ENCODE assay signal across 24 mouse cellular contexts in genomic region chr17:28154970-28155369, GRCm38 (mm10). TPM values are rescaled to one million over a fixed set of nuclear protein-coding genes. Genes with fewer than 3 reads are reported as not detected.
DNase-seq lines count a peak whose midpoint lies in the region; ATAC-seq and TF ChIP-seq lines count a peak whose summit lies in the region.
"Had no signal": no experiment of that assay in that cellular context is flagged by ENCODE, and none has a peak within 500 bp of the region (broad histone marks: within the 10 kb centered on the region; RNA-seq: fewer than 3 reads in every experiment).

No protein-coding gene starts in this region.

- H3K27me3 ChIP-seq in kidney, adult 2 months (replicated peaks; ENCODE audit: control insufficient read depth, insufficient read depth, low read length), result no peaks in the 10 kb centered on the region
- no peaks in the 10 kb centered on the region for H3K27me3 ChIP-seq in ES-Bruce4 (ENCODE audit: control insufficient read depth, insufficient read depth, low read length, poor library complexity, severe bottlenecking)
- H3K27me3 ChIP-seq in intestine, embryonic 15.5 days (replicated peaks), result no peaks in the 10 kb centered on the region
- H3K27me3 ChIP-seq: forebrain, embryonic 13.5 days; forebrain, embryonic 15.5 days; Patski had no signal

- TF ChIP-seq EP300 in ES-Bruce4 (IDR thresholded peaks at IDR 0.05; ENCODE audit: insufficient read depth, low read depth, low read length), result no peak

- no peak overlapping the region for H3K4me2 ChIP-seq in intestine, embryonic 15.5 days (replicated peaks)
- H3K4me2 ChIP-seq: embryonic facial prominence, embryonic 12.5 days; forebrain, embryonic 13.5 days; forebrain, embryonic 15.5 days had no signal

- DNase-seq in kidney, adult 2 months, result peak; percentile 25
- no peak for DNase-seq in kidney, postnatal 4 days
- peak; percentile 14 for DNase-seq in R1 (ENCODE audit: low read depth, low spot score)
- peak; percentile 75 for DNase-seq in adipocyte (ENCODE audit: low spot score)
- DNase-seq in testis, postnatal 10 days (ENCODE audit: low spot score), result no peak
- no peak for DNase-seq in frontal cortex, postnatal 10 days (ENCODE audit: low spot score in 2 of 2)
- DNase-seq: adrenal gland, adult 2 months; adrenal gland, postnatal 10 days; adrenal gland, postnatal 25 days; cerebellum, adult 11 months; cerebellum, adult 18-20 months; cerebellum, adult 8-10 months; cerebellum, adult 9-11 months; cerebellum, postnatal 25 days; forebrain, postnatal 0 days had no signal

- no peak overlapping the region for H3K4me3 ChIP-seq in kidney, adult 2 months (ENCODE audit: insufficient read depth, low read depth, low read length)
- peak overlapping the region; percentile 31; the same call in 1 of the 2 replicates for H3K4me3 ChIP-seq in ES-Bruce4 (ENCODE audit: low read depth, low read length)
- no peak overlapping the region for H3K4me3 ChIP-seq in intestine, embryonic 15.5 days (replicated peaks)
- H3K4me3 ChIP-seq: embryonic facial prominence, embryonic 10.5 days; embryonic facial prominence, embryonic 12.5 days; forebrain, embryonic 13.5 days; forebrain, embryonic 15.5 days had no signal

- H3K36me3 ChIP-seq in kidney, adult 2 months (ENCODE audit: control insufficient read depth, insufficient read depth, low read length), result no peaks in the 10 kb centered on the region
- no peaks in the 10 kb centered on the region for H3K36me3 ChIP-seq in ES-Bruce4 (ENCODE audit: control insufficient read depth, insufficient read depth, low read length, poor library complexity, severe bottlenecking)
- H3K36me3 ChIP-seq in intestine, embryonic 15.5 days, result no peaks in the 10 kb centered on the region
- H3K36me3 ChIP-seq: forebrain, embryonic 15.5 days; G1E had no signal

- H3K9me3 ChIP-seq in ES-Bruce4 (replicated peaks; ENCODE audit: control insufficient read depth, insufficient read depth, low read length, poor library complexity, severe bottlenecking), result no peaks in the 10 kb centered on the region
- no peaks in the 10 kb centered on the region for H3K9me3 ChIP-seq in intestine, embryonic 15.5 days
- H3K9me3 ChIP-seq: embryonic facial prominence, embryonic 10.5 days; embryonic facial prominence, embryonic 12.5 days; forebrain, embryonic 13.5 days; forebrain, embryonic 15.5 days; G1E had no signal

- TF ChIP-seq POLR2A in kidney, adult 2 months (IDR thresholded peaks at IDR 0.05; ENCODE audit: low read depth, low read length), result no peak
- no peak for TF ChIP-seq POLR2A in ES-Bruce4 (IDR thresholded peaks at IDR 0.05; ENCODE audit: insufficient read depth, low read length)

- WGBS in kidney, adult 2 months, result 69% methylated on average over 8 of the region's 8 CpGs
- 78% methylated on average over 8 of the region's 8 CpGs for WGBS in intestine, embryonic 15.5 days

- no peak for ATAC-seq in intestine, embryonic 15.5 days
- ATAC-seq: activated CD4-positive, CD25-positive, alpha-beta regulatory T cell, adult 4 months; forebrain, embryonic 13.5 days; forebrain, embryonic 15.5 days; forebrain, postnatal 0 days; Patski had no signal

- no peak overlapping the region for H3K27ac ChIP-seq in kidney, adult 2 months (ENCODE audit: insufficient read depth, low read depth, low read length)
- H3K27ac ChIP-seq in ES-Bruce4 (ENCODE audit: insufficient read depth, low read length), result no peak overlapping the region
- H3K27ac ChIP-seq in intestine, embryonic 15.5 days, result no peak overlapping the region
- H3K27ac ChIP-seq: embryonic facial prominence, embryonic 10.5 days; embryonic facial prominence, embryonic 12.5 days; forebrain, embryonic 13.5 days; forebrain, embryonic 15.5 days had no signal

- TF ChIP-seq CTCF in kidney, adult 2 months (conservative IDR thresholded peaks at IDR 0.05; ENCODE audit: insufficient read depth, insufficient read length, low read depth, low read length), result no peak
- TF ChIP-seq CTCF in ES-Bruce4 (IDR thresholded peaks at IDR 0.05; ENCODE audit: low read depth, low read length), result no peak

- H3K9ac ChIP-seq in ES-Bruce4 (ENCODE audit: low read depth, poor library complexity, severe bottlenecking), result no peak overlapping the region
- H3K9ac ChIP-seq in intestine, embryonic 15.5 days, result no peak overlapping the region
- H3K9ac ChIP-seq: embryonic facial prominence, embryonic 12.5 days; forebrain, embryonic 13.5 days; forebrain, embryonic 15.5 days; forebrain, postnatal 0 days had no signal

- H3K4me1 ChIP-seq in kidney, adult 2 months (ENCODE audit: control insufficient read depth, insufficient read depth, low read length), result no peaks in the 10 kb centered on the region
- H3K4me1 ChIP-seq in ES-Bruce4 (ENCODE audit: control insufficient read depth, insufficient read depth, low read length), result peaks cover 17% of the 10 kb centered on the region
- 0 out of 2 replicates have a peak, but pooled peaks cover 6% of the 10 kb centered on the region for H3K4me1 ChIP-seq in intestine, embryonic 15.5 days (replicated peaks)
- H3K4me1 ChIP-seq: forebrain, embryonic 15.5 days had no signal

RNA-seq across cellular contexts. Expression of gene Scube3, which starts 13.0 kb away (rescaled TPM):
- 2.4 and 5.4 TPM in 2 replicates for polyA plus RNA-seq in kidney, adult 2 months (2012; rRNA removed)
- 17.9 and 18.0 TPM in 2 replicates for polyA plus RNA-seq in ES-Bruce4 (2011; ENCODE audit: insufficient read depth, insufficient read length, low read depth, missing spikeins)
- 2.0 and 2.5 TPM in 2 replicates for polyA plus RNA-seq in intestine, embryonic 15.5 days (2015; fragmentation: Nextera tagmentation; extraction: Ambion mirVana)
- polyA plus RNA-seq: activated CD4-positive, CD25-positive, alpha-beta regulatory T cell, adult 4 months; G1E had no signal

RNA-seq across cellular contexts. Expression of gene Zfp523, which starts 22.0 kb away (rescaled TPM):
- polyA plus RNA-seq in kidney, adult 2 months (2012; rRNA removed), result 54.1 and 63.7 TPM in 2 replicates
- 16.6 and 19.5 TPM in 2 replicates for polyA plus RNA-seq in ES-Bruce4 (2011; ENCODE audit: insufficient read depth, insufficient read length, low read depth, missing spikeins)
- polyA plus RNA-seq in intestine, embryonic 15.5 days (2015; fragmentation: Nextera tagmentation; extraction: Ambion mirVana), result 25.7 and 28.1 TPM in 2 replicates

RNA-seq across cellular contexts. Expression of gene Def6, which starts 52.6 kb away (rescaled TPM):
- polyA plus RNA-seq in kidney, adult 2 months (2012; rRNA removed), result 4.7 and 7.5 TPM in 2 replicates
- 28.4 and 30.7 TPM in 2 replicates for polyA plus RNA-seq in ES-Bruce4 (2011; ENCODE audit: insufficient read depth, insufficient read length, low read depth, missing spikeins)
- 3.4 and 4.3 TPM in 2 replicates for polyA plus RNA-seq in intestine, embryonic 15.5 days (2015; fragmentation: Nextera tagmentation; extraction: Ambion mirVana)

Comparison
In these comparisons a context has a peak if more than half of its experiments do, and no peak if none do; other contexts are left out.
1. DNase-seq: peak in kidney, adult 2 months (single experiment), R1 (single experiment) and adipocyte (single experiment); none in kidney, postnatal 4 days (0 of 2), testis, postnatal 10 days (single experiment) and frontal cortex, postnatal 10 days (0 of 2).